In genomic region chr11:32221225-32221950, GRCm38 (mm10) we compare ENCODE assay signal across 7 mouse cellular contexts. TPM values are rescaled to one million over a fixed set of nuclear protein-coding genes. Genes with fewer than 3 reads are reported as not detected.
DNase-seq lines count a peak whose midpoint lies in the region; ATAC-seq and TF ChIP-seq lines count a peak whose summit lies in the region.

No protein-coding gene starts in this region.

- in situ Hi-C loops in CH12.LX (cut with MboI; ENCODE audit: low pct_ligation_motif_present, low pct_unique_long_range_greater_than_20kb, low sequenced_read_pairs): no loop called here

- dilution Hi-C loops in CH12.LX (cut with MboI; ENCODE audit: extremely low pct_ligation_motif_present, extremely low pct_unique_long_range_greater_than_20kb, low sequenced_read_pairs): no loop called here

- TF ChIP-seq POLR2A in CH12.LX (IDR thresholded peaks at IDR 0.05; ENCODE audit: low read depth, low read length): peak; percentile 76; the same call in 1 of the 2 replicates

- H3K27ac ChIP-seq in CH12.LX (ENCODE audit: insufficient read depth, low read depth): peak overlapping the region; percentile 37
- H3K27ac ChIP-seq in embryonic facial prominence, embryonic 14.5 days (replicated peaks; ENCODE audit: low read depth, low read length): peak overlapping the region; percentile 92
- H3K27ac ChIP-seq in heart, embryonic 16.5 days (ENCODE audit: low read length): peak overlapping the region; percentile 90
- H3K27ac ChIP-seq in limb, embryonic 12.5 days: peak overlapping the region; percentile 91
- peak overlapping the region; percentile 67 for H3K27ac ChIP-seq in midbrain, embryonic 15.5 days

- peaks cover 12 to 74% of the 10 kb centered on the region in 2 experiments for H3K4me1 ChIP-seq in CH12.LX (ENCODE audit: control insufficient read depth in 1 of 2, insufficient read depth in 2 of 2)
- peaks cover 44% of the 10 kb centered on the region for H3K4me1 ChIP-seq in embryonic facial prominence, embryonic 14.5 days (ENCODE audit: control insufficient read depth, insufficient read depth, low read length)
- peaks cover 36% of the 10 kb centered on the region for H3K4me1 ChIP-seq in heart, embryonic 16.5 days (ENCODE audit: control insufficient read depth, insufficient read depth, low read length)
- H3K4me1 ChIP-seq in limb, embryonic 12.5 days (replicated peaks): peaks cover 64% of the 10 kb centered on the region
- peaks cover 30% of the 10 kb centered on the region for H3K4me1 ChIP-seq in midbrain, embryonic 15.5 days

- TF ChIP-seq EP300 in CH12.LX (IDR thresholded peaks at IDR 0.05; ENCODE audit: low read length): no peak; the same call in 1 of the 2 replicates

- ATAC-seq in embryonic facial prominence, embryonic 14.5 days (ENCODE audit: low read depth): peak; percentile 65
- peak; percentile 46 for ATAC-seq in heart, embryonic 16.5 days (replicated peaks; ENCODE audit: extremely low read depth, insufficient read depth, low FRiP score)
- peak; percentile 24 for ATAC-seq in limb, embryonic 12.5 days (ENCODE audit: insufficient number of reproducible peaks, insufficient read depth, low FRiP score, low TSS enrichment, low read depth)
- peak; percentile 18; the same call in 1 of the 2 replicates for ATAC-seq in midbrain, embryonic 15.5 days (replicated peaks)

- H3K36me3 ChIP-seq in CH12.LX (replicated peaks in 1 of 2; ENCODE audit: control insufficient read depth in 1 of 2, insufficient read depth in 1 of 2, low read length in 1 of 2): peaks cover 0 to 27% of the 10 kb centered on the region in 2 experiments
- H3K36me3 ChIP-seq in embryonic facial prominence, embryonic 14.5 days (ENCODE audit: control insufficient read depth, insufficient read depth, low read length): peaks cover 3% of the 10 kb centered on the region; the same call in 1 of the 2 replicates
- H3K36me3 ChIP-seq in heart, embryonic 16.5 days (ENCODE audit: control insufficient read depth, insufficient read depth): no peaks in the 10 kb centered on the region
- peaks cover 5% of the 10 kb centered on the region; the same call in 1 of the 2 replicates for H3K36me3 ChIP-seq in limb, embryonic 12.5 days
- no peaks in the 10 kb centered on the region for H3K36me3 ChIP-seq in midbrain, embryonic 15.5 days (replicated peaks)

- under 1% methylated on average over 38 of the region's 46 CpGs for WGBS in embryonic facial prominence, embryonic 14.5 days
- WGBS in heart, embryonic 16.5 days: 1% methylated on average over 46 of the region's 46 CpGs
- under 1% methylated on average over 46 of the region's 46 CpGs for WGBS in limb, embryonic 12.5 days
- whole genome bisulfite sequencing in midbrain, embryonic 15.5 days: under 1% methylated on average over 45 of the region's 46 CpGs

- H3K9me3 ChIP-seq in CH12.LX (replicated peaks; ENCODE audit: low read length): peaks cover 3% of the 10 kb centered on the region
- H3K9me3 ChIP-seq in embryonic facial prominence, embryonic 14.5 days (ENCODE audit: control insufficient read depth, low read length): no peaks in the 10 kb centered on the region
- no peaks in the 10 kb centered on the region for H3K9me3 ChIP-seq in heart, embryonic 16.5 days (replicated peaks; ENCODE audit: control insufficient read depth, low read length)
- no peaks in the 10 kb centered on the region for H3K9me3 ChIP-seq in limb, embryonic 12.5 days
- no peaks in the 10 kb centered on the region for H3K9me3 ChIP-seq in midbrain, embryonic 15.5 days

- peak overlapping the region; percentile 53 for H3K9ac ChIP-seq in CH12.LX (ENCODE audit: insufficient read depth, low read depth)
- peak overlapping the region; percentile 91 for H3K9ac ChIP-seq in embryonic facial prominence, embryonic 14.5 days (ENCODE audit: low read depth, low read length)
- peak overlapping the region; percentile 96 for H3K9ac ChIP-seq in heart, embryonic 16.5 days (ENCODE audit: low read length)
- H3K9ac ChIP-seq in limb, embryonic 12.5 days (replicated peaks): peak overlapping the region; percentile 93
- peak overlapping the region; percentile 62 for H3K9ac ChIP-seq in midbrain, embryonic 15.5 days

- peak overlapping the region; percentile 89 for H3K4me2 ChIP-seq in CH12.LX (ENCODE audit: insufficient read depth, low read depth, poor library complexity, severe bottlenecking)
- H3K4me2 ChIP-seq in embryonic facial prominence, embryonic 14.5 days (ENCODE audit: low read depth, low read length): peak overlapping the region; percentile 84
- H3K4me2 ChIP-seq in heart, embryonic 16.5 days (ENCODE audit: low read depth, low read length): peak overlapping the region; percentile 84
- H3K4me2 ChIP-seq in limb, embryonic 12.5 days: peak overlapping the region; percentile 89
- peak overlapping the region; percentile 98 for H3K4me2 ChIP-seq in midbrain, embryonic 15.5 days

- H3K27me3 ChIP-seq in CH12.LX (replicated peaks): peaks cover 19% of the 10 kb centered on the region
- H3K27me3 ChIP-seq in embryonic facial prominence, embryonic 14.5 days (replicated peaks; ENCODE audit: control insufficient read depth, insufficient read depth, low read length): no peaks in the 10 kb centered on the region
- H3K27me3 ChIP-seq in heart, embryonic 16.5 days (ENCODE audit: control insufficient read depth, insufficient read depth, low read length): no peaks in the 10 kb centered on the region
- peaks cover 9% of the 10 kb centered on the region for H3K27me3 ChIP-seq in limb, embryonic 12.5 days
- peaks cover 39% of the 10 kb centered on the region for H3K27me3 ChIP-seq in midbrain, embryonic 15.5 days (replicated peaks)

- peak overlapping the region; percentile 67 to 77 (median 71) for H3K4me3 ChIP-seq in CH12.LX (replicated peaks in 1 of 3; ENCODE audit: low read depth in 2 of 3, low read length in 2 of 3, poor library complexity in 1 of 3)
- H3K4me3 ChIP-seq in embryonic facial prominence, embryonic 14.5 days (ENCODE audit: low read depth, low read length): peak overlapping the region; percentile 91
- peak overlapping the region; percentile 79 for H3K4me3 ChIP-seq in heart, embryonic 16.5 days (ENCODE audit: low read length)
- H3K4me3 ChIP-seq in limb, embryonic 12.5 days (replicated peaks): peak overlapping the region; percentile 87
- peak overlapping the region; percentile 65 for H3K4me3 ChIP-seq in midbrain, embryonic 15.5 days

- TF ChIP-seq RAD21 in CH12.LX (IDR thresholded peaks at IDR 0.05; ENCODE audit: low read depth, low read length): no peak

- TF ChIP-seq CTCF in CH12.LX (conservative IDR thresholded peaks at IDR 0.05 in 1 of 2, IDR thresholded peaks at IDR 0.05 in 1 of 2; ENCODE audit: low read depth in 2 of 2, low read length in 2 of 2): no peak

- DNase-seq in CH12.LX (ENCODE audit: extremely low read depth): peak; percentile 86
- peak; percentile 83 for DNase-seq in Muller cell, postnatal 12 days (ENCODE audit: inconsistent ontology term)
- peak; percentile 93 for DNase-seq in embryonic facial prominence, embryonic 14.5 days (ENCODE audit: low spot score)
- peak; percentile 78 for DNase-seq in yolk sac, embryonic 10.5 days (ENCODE audit: low spot score)

- H3K79me2 ChIP-seq in CH12.LX (replicated peaks; ENCODE audit: control insufficient read depth, extremely low read depth, insufficient read depth, poor library complexity, severe bottlenecking): no peaks in the 10 kb centered on the region

RNA-seq across cellular contexts. Expression of gene Rhbdf1, which starts 0.7 kb away (rescaled TPM):
- total RNA-seq in CH12.LX (2012; rRNA removed) (30.1 and 37.6 TPM in 2 replicates), CH12.LX (2014; rRNA removed) (24.7 TPM in 2 replicates)
- polyA plus RNA-seq in CH12.LX (2012; ENCODE audit: insufficient read length, low read depth): 27.2 and 34.2 TPM in 2 replicates
- 58.4 and 60.1 TPM in 2 replicates for polyA plus RNA-seq in embryonic facial prominence, embryonic 14.5 days (2014; fragmentation: Nextera tagmentation; extraction: Ambion mirVana)
- polyA plus RNA-seq in heart, embryonic 16.5 days (2015; fragmentation: Nextera tagmentation; extraction: Ambion mirVana): 35.6 and 44.2 TPM in 2 replicates
- polyA plus RNA-seq in limb, embryonic 12.5 days (2016; fragmentation: Nextera tagmentation; extraction: Ambion mirVana): 39.8 and 42.0 TPM in 2 replicates
- polyA plus RNA-seq in midbrain, embryonic 15.5 days (2015; fragmentation: Nextera tagmentation; extraction: Ambion mirVana): 21.3 and 23.8 TPM in 2 replicates

RNA-seq across cellular contexts. Expression of gene Mpg, which starts 4.9 kb away (rescaled TPM):
- 40.3 and 41.9 TPM in 2 replicates for total RNA-seq in CH12.LX (2012; rRNA removed)
- total RNA-seq in CH12.LX (2014; rRNA removed): 36.2 and 39.1 TPM in 2 replicates
- 39.6 and 41.5 TPM in 2 replicates for polyA plus RNA-seq in CH12.LX (2012; ENCODE audit: insufficient read length, low read depth)
- polyA plus RNA-seq in embryonic facial prominence, embryonic 14.5 days (2014; fragmentation: Nextera tagmentation; extraction: Ambion mirVana): 29.7 and 34.1 TPM in 2 replicates
- polyA plus RNA-seq in heart, embryonic 16.5 days (2015; fragmentation: Nextera tagmentation; extraction: Ambion mirVana): 19.1 and 20.4 TPM in 2 replicates
- polyA plus RNA-seq in limb, embryonic 12.5 days (2016; fragmentation: Nextera tagmentation; extraction: Ambion mirVana): 42.4 and 44.6 TPM in 2 replicates
- 41.2 and 44.1 TPM in 2 replicates for polyA plus RNA-seq in midbrain, embryonic 15.5 days (2015; fragmentation: Nextera tagmentation; extraction: Ambion mirVana)

RNA-seq across cellular contexts. Expression of gene Snrnp25, which starts 16.2 kb away (rescaled TPM):
- 113 and 123 TPM in 2 replicates for total RNA-seq in CH12.LX (2012; rRNA removed)
- total RNA-seq in CH12.LX (2014; rRNA removed): 162 and 208 TPM in 2 replicates
- polyA plus RNA-seq in CH12.LX (2012; ENCODE audit: insufficient read length, low read depth): 106 and 131 TPM in 2 replicates
- polyA plus RNA-seq in embryonic facial prominence, embryonic 14.5 days (2014; fragmentation: Nextera tagmentation; extraction: Ambion mirVana): 43.2 and 46.4 TPM in 2 replicates
- polyA plus RNA-seq in heart, embryonic 16.5 days (2015; fragmentation: Nextera tagmentation; extraction: Ambion mirVana): 42.6 and 50.9 TPM in 2 replicates
- 81.9 and 83.3 TPM in 2 replicates for polyA plus RNA-seq in limb, embryonic 12.5 days (2016; fragmentation: Nextera tagmentation; extraction: Ambion mirVana)
- polyA plus RNA-seq in midbrain, embryonic 15.5 days (2015; fragmentation: Nextera tagmentation; extraction: Ambion mirVana): 40.4 and 48.3 TPM in 2 replicates

RNA-seq across cellular contexts. Expression of gene Il9r, which starts 21.3 kb away (rescaled TPM):
- total RNA-seq in CH12.LX (2012; rRNA removed) (16.8 and 20.0 TPM in 2 replicates), CH12.LX (2014; rRNA removed) (51.6 and 52.1 TPM in 2 replicates)
- polyA plus RNA-seq in CH12.LX (2012; ENCODE audit: insufficient read length, low read depth): 45.3 and 47.5 TPM in 2 replicates
- polyA plus RNA-seq in embryonic facial prominence, embryonic 14.5 days (2014; fragmentation: Nextera tagmentation; extraction: Ambion mirVana): 0.14 and 0.22 TPM in 2 replicates
- 0.74 and 1.4 TPM in 2 replicates for polyA plus RNA-seq in heart, embryonic 16.5 days (2015; fragmentation: Nextera tagmentation; extraction: Ambion mirVana)
- polyA plus RNA-seq in limb, embryonic 12.5 days (2016; fragmentation: Nextera tagmentation; extraction: Ambion mirVana): 0.21 TPM in 1 of 2 replicates, not detected in the other
- polyA plus RNA-seq in midbrain, embryonic 15.5 days (2015; fragmentation: Nextera tagmentation; extraction: Ambion mirVana): not detected in 2 replicates

RNA-seq across cellular contexts. Expression of gene Nprl3, which starts 46.1 kb away (rescaled TPM):
- total RNA-seq in CH12.LX (2012; rRNA removed) (51.7 and 58.7 TPM in 2 replicates), CH12.LX (2014; rRNA removed) (43.1 and 47.9 TPM in 2 replicates)
- polyA plus RNA-seq in CH12.LX (2012; ENCODE audit: insufficient read length, low read depth): 66.8 and 79.8 TPM in 2 replicates
- 22.3 and 27.0 TPM in 2 replicates for polyA plus RNA-seq in embryonic facial prominence, embryonic 14.5 days (2014; fragmentation: Nextera tagmentation; extraction: Ambion mirVana)
- polyA plus RNA-seq in heart, embryonic 16.5 days (2015; fragmentation: Nextera tagmentation; extraction: Ambion mirVana): 30.4 and 33.0 TPM in 2 replicates
- polyA plus RNA-seq in limb, embryonic 12.5 days (2016; fragmentation: Nextera tagmentation; extraction: Ambion mirVana): 43.7 and 47.8 TPM in 2 replicates
- 46.4 and 48.4 TPM in 2 replicates for polyA plus RNA-seq in midbrain, embryonic 15.5 days (2015; fragmentation: Nextera tagmentation; extraction: Ambion mirVana)

Comparison
In these comparisons a context has a peak if more than half of its experiments do, and no peak if none do; other contexts are left out.
1. Peak in every context shown above with its lines: DNase-seq, ATAC-seq, H3K4me3 ChIP-seq and H3K27ac ChIP-seq.
2. H3K27ac ChIP-seq: peak in every context shown above with its lines; median percentile 92 in embryonic facial prominence, embryonic 14.5 days; 91 in limb, embryonic 12.5 days; 90 in heart, embryonic 16.5 days; 67 in midbrain, embryonic 15.5 days; 37 in CH12.LX.